In genomic region chr13:119462596-119463560, GRCm38 (mm10) we compare ENCODE assay signal across 8 mouse cellular contexts. TPM values are rescaled to one million over a fixed set of nuclear protein-coding genes. Genes with fewer than 3 reads are reported as not detected.
DNase-seq lines count a peak whose midpoint lies in the region; ATAC-seq lines count a peak whose summit lies in the region.

TSS of gene 4833420G17Rik (plus strand) at chr13:119462768.

- H3K9me3 ChIP-seq in heart, embryonic 14.5 days (ENCODE audit: control insufficient read depth, low read length) = no peaks in the 10 kb centered on the region
- H3K9me3 ChIP-seq in liver, embryonic 13.5 days (replicated peaks) = no peaks in the 10 kb centered on the region
- H3K9me3 ChIP-seq in stomach, embryonic 16.5 days (replicated peaks; ENCODE audit: control insufficient read depth, low read length) = no peaks in the 10 kb centered on the region

- H3K4me2 ChIP-seq in heart, embryonic 14.5 days (ENCODE audit: low read length) = peak within 1 kb of the TSS; percentile 91
- peak within 1 kb of the TSS; percentile 76 for H3K4me2 ChIP-seq in liver, embryonic 13.5 days
- H3K4me2 ChIP-seq in stomach, embryonic 16.5 days (ENCODE audit: low read depth, low read length) = peak within 1 kb of the TSS; percentile 88

- peak; percentile 86 for DNase-seq in c-Kit-negative CD71-positive TER-119-positive erythroid progenitor cells, embryonic 14.5 days (ENCODE audit: low read depth, low spot score)
- peak; percentile 67 for DNase-seq in fibroblast of lung, adult 2 months (ENCODE audit: low read depth)
- DNase-seq in kidney, postnatal 14 days = peak; percentile 92
- peak; percentile 85 for DNase-seq in liver, embryonic 13.5 days
- DNase-seq in neural tube, embryonic 10.5 days (ENCODE audit: extremely low spot score, low spot score) = peak; percentile 85

- H3K27ac ChIP-seq in heart, embryonic 14.5 days (replicated peaks in 1 of 2; ENCODE audit: control insufficient read depth in 1 of 2, insufficient read depth in 1 of 2, low read depth in 2 of 2, low read length in 2 of 2) = peak within 1 kb of the TSS; percentile 40 to 75
- peak within 1 kb of the TSS; percentile 79 for H3K27ac ChIP-seq in liver, embryonic 13.5 days
- H3K27ac ChIP-seq in stomach, embryonic 16.5 days (ENCODE audit: low read length) = peak within 1 kb of the TSS; percentile 88

- peak; percentile 99 for ATAC-seq in CD4-positive, CD25-positive, alpha-beta regulatory T cell, adult 4 months
- peak; percentile 88 for ATAC-seq in heart, embryonic 14.5 days (ENCODE audit: insufficient number of reproducible peaks, insufficient read depth, low FRiP score, low read depth)
- peak; percentile 99 for ATAC-seq in liver, embryonic 13.5 days (ENCODE audit: low read depth)
- peak; percentile 97 for ATAC-seq in stomach, embryonic 16.5 days (ENCODE audit: insufficient read depth, low FRiP score)

- peaks cover 36% of the 10 kb centered on the region for H3K36me3 ChIP-seq in heart, embryonic 14.5 days (ENCODE audit: control insufficient read depth, insufficient read depth, low read length)
- H3K36me3 ChIP-seq in liver, embryonic 13.5 days = peaks cover 30% of the 10 kb centered on the region
- H3K36me3 ChIP-seq in stomach, embryonic 16.5 days (ENCODE audit: control insufficient read depth, insufficient read depth, low read length) = peaks cover 11% of the 10 kb centered on the region

- WGBS in heart, embryonic 14.5 days = 2% methylated on average over 57 of the region's 57 CpGs
- WGBS in liver, embryonic 13.5 days (ENCODE audit: insufficient replicate concordance) = 6% methylated on average over 57 of the region's 57 CpGs
- WGBS in stomach, embryonic 16.5 days = 7% methylated on average over 57 of the region's 57 CpGs

- peak within 1 kb of the TSS; percentile 89 for H3K9ac ChIP-seq in heart, embryonic 14.5 days (ENCODE audit: low read length)
- H3K9ac ChIP-seq in liver, embryonic 13.5 days = peak within 1 kb of the TSS; percentile 83
- peak within 1 kb of the TSS; percentile 88 for H3K9ac ChIP-seq in stomach, embryonic 16.5 days (ENCODE audit: low read length)

- no peaks in the 10 kb centered on the region for H3K27me3 ChIP-seq in heart, embryonic 14.5 days (ENCODE audit: control insufficient read depth, insufficient read depth, low read length)
- no peaks in the 10 kb centered on the region for H3K27me3 ChIP-seq in liver, embryonic 13.5 days
- H3K27me3 ChIP-seq in stomach, embryonic 16.5 days (ENCODE audit: control insufficient read depth, insufficient read depth, low read length) = no peaks in the 10 kb centered on the region

- H3K4me3 ChIP-seq in heart, embryonic 14.5 days (ENCODE audit: control insufficient read depth in 1 of 2, insufficient read depth in 1 of 2, low read depth in 1 of 2, low read length in 2 of 2) = peak within 1 kb of the TSS; percentile 69 to 84
- peak within 1 kb of the TSS; percentile 78 for H3K4me3 ChIP-seq in liver, embryonic 13.5 days (replicated peaks)
- H3K4me3 ChIP-seq in stomach, embryonic 16.5 days (replicated peaks; ENCODE audit: low read length) = peak within 1 kb of the TSS; percentile 86

- H3K4me1 ChIP-seq in heart, embryonic 14.5 days (ENCODE audit: control insufficient read depth in 2 of 2, insufficient read depth in 2 of 2, low read length in 2 of 2) = peaks cover 3 to 8% of the 10 kb centered on the region in 2 experiments
- peaks cover 21% of the 10 kb centered on the region for H3K4me1 ChIP-seq in liver, embryonic 13.5 days (replicated peaks)
- H3K4me1 ChIP-seq in stomach, embryonic 16.5 days (ENCODE audit: control insufficient read depth, insufficient read depth, low read length) = peaks cover 8% of the 10 kb centered on the region; the same call in 1 of the 2 replicates

RNA-seq across cellular contexts. Expression of gene 4833420G17Rik, which starts in this region (rescaled TPM):
- 100 to 1,000 TPM; 115 to 139 TPM for polyA plus RNA-seq in CD4-positive, CD25-positive, alpha-beta regulatory T cell, adult 4 months (2017; shearing (Covaris generic))
- polyA plus RNA-seq in heart, embryonic 14.5 days (2014; fragmentation: Nextera tagmentation; extraction: Ambion mirVana) = 44.4 and 45.3 TPM in 2 replicates
- polyA plus RNA-seq in liver, embryonic 13.5 days (2015; fragmentation: Nextera tagmentation; extraction: Ambion mirVana) = 20.4 and 23.6 TPM in 2 replicates
- polyA plus RNA-seq in stomach, embryonic 16.5 days (2015; fragmentation: Nextera tagmentation; extraction: Ambion mirVana) = 49.5 and 50.8 TPM in 2 replicates

Comparison
In these comparisons a context has a peak if more than half of its experiments do, and no peak if none do; other contexts are left out.
1. Peak in every context shown above with its lines: DNase-seq, ATAC-seq, H3K4me3 ChIP-seq and H3K27ac ChIP-seq.